Mouse (Mus musculus) heart, adult 2 months (tissue): ENCODE measurements at regions not wholly inside any gene's neighbourhood (a gene's known extent, or its start where the extent isn't known, plus 50 kb on each side); places are given as distances from the start of the nearest gene placed in this dataset.

Source experiments
- CTCF ChIP-seq: fragments of 200-600 bp; IDR thresholded peaks from 2 replicates; pipeline ENCODE4 v1.8.1; 2022; ENCODE audit warnings: antibody characterized with exemption, mild to moderate bottlenecking, moderate library complexity
- EP300 ChIP-seq: fragments of 200-500 bp; IDR thresholded peaks from 2 replicates; pipeline ENCODE4 v1.6.1; 2011; ENCODE audit warnings: low read depth, low read length, control low read depth; ENCODE audit not compliant: insufficient read depth
- POLR2A ChIP-seq: fragments of 200-500 bp; IDR thresholded peaks from 2 replicates; pipeline ENCODE4 v1.6.1; 2011; ENCODE audit warnings: mild to moderate bottlenecking, low read depth, low read length, control low read depth; ENCODE audit not compliant: insufficient read depth

- TF ChIP-seq CTCF (no peak), POLR2A (no peak), EP300 (0 out of 2 replicates have a peak, but pooled peaks have one; percentile 32)
These were observed 298.5 kb upstream of the Pabpc6 start for GRCm38 (mm10) chr17:9967988-9968387.
